Mouse (Mus musculus) embryonic facial prominence, embryonic 15.5 days (tissue): ENCODE results near the gene Pced1a. TPM values are rescaled to one million over a fixed set of nuclear protein-coding genes. Genes with fewer than 3 reads are reported as not detected.

Experiments used
- ATAC-seq: fragments of 200-750 bp; cut with Nextera tagmentation; 2 replicates; pipeline ENCODE4 v1.8.0; 2017; ENCODE audit warnings: low read depth, moderate TSS enrichment; ENCODE audit not compliant: insufficient number of reproducible peaks, low FRiP score, low TSS enrichment
- H3K27ac ChIP-seq: fragments of 300-500 bp; sonication (generic); replicated peaks from 2 replicates; pipeline ENCODE4 v1.5.1; 2015; ENCODE audit warnings: mild to moderate bottlenecking, inconsistent platforms
- H3K27me3 ChIP-seq: fragments of 300-500 bp; sonication (generic); 2 replicates; pipeline ENCODE4 v1.6.1; 2015; ENCODE audit warnings: inconsistent platforms
- H3K36me3 ChIP-seq: fragments of 300-500 bp; sonication (generic); 2 replicates; pipeline ENCODE4 v1.6.1; 2015; ENCODE audit warnings: mild to moderate bottlenecking, inconsistent platforms
- H3K4me1 ChIP-seq: fragments of 300-500 bp; sonication (generic); 2 replicates; pipeline ENCODE4 v1.6.1; 2015; ENCODE audit warnings: inconsistent platforms
- H3K4me2 ChIP-seq: fragments of 300-500 bp; sonication (generic); replicated peaks from 2 replicates; pipeline ENCODE4 v1.6.1; 2015; ENCODE audit warnings: mild to moderate bottlenecking, inconsistent platforms
- H3K4me3 ChIP-seq: fragments of 300-500 bp; sonication (generic); replicated peaks from 2 replicates; pipeline ENCODE4 v1.5.1; 2015; ENCODE audit warnings: mild to moderate bottlenecking, inconsistent platforms
- H3K9ac ChIP-seq: fragments of 300-500 bp; sonication (generic); 2 replicates; pipeline ENCODE4 v1.6.1; 2015; ENCODE audit warnings: inconsistent platforms
- H3K9me3 ChIP-seq: fragments of 300-500 bp; sonication (generic); replicated peaks from 2 replicates; pipeline ENCODE4 v1.6.1; 2016; ENCODE audit warnings: inconsistent platforms
- WGBS: fragments of 180-500 bp; shearing (Covaris S2); methylation state at CpG from one replicate; pipeline ENCODE4 v1.1.7; 2015; 5-methylcytosine and 5-hydroxymethylcytosine counted together
- polyA plus RNA-seq: library from polyadenylated mRNA; unstranded; fragments of >200 nt; fragmentation: Nextera tagmentation; extraction: Ambion mirVana; gene quantifications from 2 replicates; pipeline ENCODE4 v1.2.1, GENCODE M21; 2015

The Pced1a gene
- 19.5 and 20.0 TPM in 2 replicates for polyA plus RNA-seq

- Histone ChIP-seq H3K27me3 (no peaks in the 10 kb centered on the region), H3K36me3 (peaks cover 11% of the 10 kb centered on the region), H3K9me3 (no peaks in the 10 kb centered on the region), H3K9ac (peak within 1 kb of the TSS; percentile 68), H3K4me2 (peak within 1 kb of the TSS; percentile 86), H3K4me3 (peak within 1 kb of the TSS; percentile 82), H3K4me1 (peaks cover 22% of the 10 kb centered on the region), H3K27ac (peak within 1 kb of the TSS; percentile 94)
- WGBS: under 1% methylated on average over 58 of the region's 58 CpGs
- peak; percentile 95 for ATAC-seq
These were observed at the start of gene Pced1a, which contains the start of gene Vps16 for GRCm38 (mm10) chr2:130424126-130424853. TSS of gene Pced1a (minus strand) at chr2:130424701. TSS of gene Vps16 (plus strand) at chr2:130424339.

GRCm38 (mm10) chr2:130472908-130473510 is 48.5 kb upstream of the Pced1a start:
- Histone ChIP-seq H3K4me2 (no peak overlapping the region), H3K27me3 (no peaks in the 10 kb centered on the region), H3K4me3 (no peak overlapping the region), H3K9me3 (no peaks in the 10 kb centered on the region), H3K36me3 (no peaks in the 10 kb centered on the region), H3K4me1 (no peaks in the 10 kb centered on the region), H3K27ac (no peak overlapping the region), H3K9ac (no peak overlapping the region)
- WGBS: 68% methylated on average over 8 of the region's 8 CpGs
- no peak for ATAC-seq

GRCm38 (mm10) chr2:130469935-130470334 is 45.4 kb upstream of the Pced1a start:
- Histone ChIP-seq H3K27ac (no peak overlapping the region), H3K4me3 (no peak overlapping the region), H3K4me2 (no peak overlapping the region), H3K9ac (no peak overlapping the region), H3K36me3 (no peaks in the 10 kb centered on the region), H3K27me3 (no peaks in the 10 kb centered on the region), H3K4me1 (no peaks in the 10 kb centered on the region), H3K9me3 (no peaks in the 10 kb centered on the region)
- WGBS: 86% methylated on average over 2 of the region's 2 CpGs
- ATAC-seq: no peak

- Histone ChIP-seq H3K4me2 (no peak overlapping the region), H3K4me1 (no peaks in the 10 kb centered on the region), H3K27me3 (no peaks in the 10 kb centered on the region), H3K36me3 (no peaks in the 10 kb centered on the region), H3K4me3 (no peak overlapping the region), H3K9me3 (no peaks in the 10 kb centered on the region), H3K27ac (no peak overlapping the region), H3K9ac (no peak overlapping the region)
- ATAC-seq: no peak
- 58% methylated on average over 4 of the region's 4 CpGs for WGBS
These were observed 44.9 kb upstream of the Pced1a start for GRCm38 (mm10) chr2:130469366-130469765.

- Histone ChIP-seq H3K27me3 (no peaks in the 10 kb centered on the region), H3K4me3 (no peak overlapping the region), H3K9ac (no peak overlapping the region), H3K36me3 (no peaks in the 10 kb centered on the region), H3K9me3 (no peaks in the 10 kb centered on the region), H3K27ac (no peak overlapping the region), H3K4me2 (no peak overlapping the region), H3K4me1 (0 out of 2 replicates have a peak, but pooled peaks cover 2% of the 10 kb centered on the region)
- ATAC-seq: no peak
- 92% methylated on average over 1 of the region's 1 CpGs for WGBS
These were observed 41.9 kb upstream of the Pced1a start for GRCm38 (mm10) chr2:130466438-130466837.

- ATAC-seq: no peak
- H3K4me1 ChIP-seq: 0 out of 2 replicates have a peak, but pooled peaks cover 6% of the 10 kb centered on the region
- H3K9me3 ChIP-seq: no peaks in the 10 kb centered on the region
- no peaks in the 10 kb centered on the region for H3K27me3 ChIP-seq
- H3K4me3 ChIP-seq: no peak overlapping the region
- WGBS: 52% methylated on average over 15 of the region's 15 CpGs
- H3K9ac ChIP-seq: no peak overlapping the region
- H3K36me3 ChIP-seq: no peaks in the 10 kb centered on the region
- H3K27ac ChIP-seq: no peak overlapping the region
- H3K4me2 ChIP-seq: no peak overlapping the region
These were observed 37.0 kb upstream of the Pced1a start for GRCm38 (mm10) chr2:130461287-130462071.

GRCm38 (mm10) chr2:130459576-130459975 is 35.1 kb upstream of the Pced1a start:
- no peak overlapping the region for H3K4me3 ChIP-seq
- 0 out of 2 replicates have a peak, but pooled peaks cover 6% of the 10 kb centered on the region for H3K4me1 ChIP-seq
- no peak for ATAC-seq
- H3K36me3 ChIP-seq: no peaks in the 10 kb centered on the region
- no peaks in the 10 kb centered on the region for H3K9me3 ChIP-seq
- no peak overlapping the region for H3K4me2 ChIP-seq
- no peaks in the 10 kb centered on the region for H3K27me3 ChIP-seq
- no peak overlapping the region for H3K9ac ChIP-seq
- no peak overlapping the region for H3K27ac ChIP-seq
- 79% methylated on average over 3 of the region's 3 CpGs for WGBS

- no peaks in the 10 kb centered on the region for H3K27me3 ChIP-seq
- no peak overlapping the region for H3K4me3 ChIP-seq
- no peaks in the 10 kb centered on the region for H3K9me3 ChIP-seq
- no peak overlapping the region for H3K9ac ChIP-seq
- no peak overlapping the region for H3K27ac ChIP-seq
- ATAC-seq: no peak
- H3K36me3 ChIP-seq: no peaks in the 10 kb centered on the region
- peaks cover 9% of the 10 kb centered on the region; the same call in 1 of the 2 replicates for H3K4me1 ChIP-seq
- no peak overlapping the region for H3K4me2 ChIP-seq
- 88% methylated on average over 3 of the region's 3 CpGs for WGBS
These were observed 33.4 kb upstream of the Pced1a start for GRCm38 (mm10) chr2:130457871-130458270.

- H3K4me1 ChIP-seq: peaks cover 23% of the 10 kb centered on the region
- no peak overlapping the region for H3K9ac ChIP-seq
- no peak overlapping the region for H3K27ac ChIP-seq
- H3K9me3 ChIP-seq: no peaks in the 10 kb centered on the region
- H3K36me3 ChIP-seq: no peaks in the 10 kb centered on the region
- ATAC-seq: no peak
- no peak overlapping the region for H3K4me3 ChIP-seq
- WGBS: 78% methylated on average over 6 of the region's 6 CpGs
- H3K27me3 ChIP-seq: no peaks in the 10 kb centered on the region
- no peak overlapping the region for H3K4me2 ChIP-seq
These were observed 30.4 kb upstream of the Pced1a start for GRCm38 (mm10) chr2:130454748-130455370.

GRCm38 (mm10) chr2:130453421-130453820 is 28.9 kb upstream of the Pced1a start:
- H3K4me1 ChIP-seq: peaks cover 29% of the 10 kb centered on the region
- no peak overlapping the region for H3K4me3 ChIP-seq
- H3K27ac ChIP-seq: no peak overlapping the region
- H3K4me2 ChIP-seq: no peak overlapping the region
- no peaks in the 10 kb centered on the region for H3K9me3 ChIP-seq
- no peaks in the 10 kb centered on the region for H3K36me3 ChIP-seq
- WGBS: 73% methylated on average over 6 of the region's 6 CpGs
- no peaks in the 10 kb centered on the region; the same call in 1 of the 2 replicates for H3K27me3 ChIP-seq
- no peak overlapping the region for H3K9ac ChIP-seq
- no peak for ATAC-seq

GRCm38 (mm10) chr2:130452266-130452665 is 27.8 kb upstream of the Pced1a start:
- Histone ChIP-seq H3K9ac (no peak overlapping the region), H3K4me2 (no peak overlapping the region), H3K27ac (no peak overlapping the region), H3K9me3 (no peaks in the 10 kb centered on the region), H3K36me3 (no peaks in the 10 kb centered on the region), H3K4me1 (peaks cover 29% of the 10 kb centered on the region), H3K27me3 (no peaks in the 10 kb centered on the region; the same call in 1 of the 2 replicates), H3K4me3 (no peak overlapping the region)
- ATAC-seq: no peak
- 49% methylated on average over 2 of the region's 2 CpGs for WGBS
